Mouse (Mus musculus) urinary bladder, postnatal 36 days (tissue): Measurements from ENCODE around the gene Tmem200b.

Experiments used
- DNase-seq, 2 experiments: peaks; one replicate each; pipeline ENCODE4 v3.0.0; 2022; ENCODE audit warnings: low spot score in 2 of 2, mixed read lengths in 1 of 2

The Tmem200b gene

DNA sequence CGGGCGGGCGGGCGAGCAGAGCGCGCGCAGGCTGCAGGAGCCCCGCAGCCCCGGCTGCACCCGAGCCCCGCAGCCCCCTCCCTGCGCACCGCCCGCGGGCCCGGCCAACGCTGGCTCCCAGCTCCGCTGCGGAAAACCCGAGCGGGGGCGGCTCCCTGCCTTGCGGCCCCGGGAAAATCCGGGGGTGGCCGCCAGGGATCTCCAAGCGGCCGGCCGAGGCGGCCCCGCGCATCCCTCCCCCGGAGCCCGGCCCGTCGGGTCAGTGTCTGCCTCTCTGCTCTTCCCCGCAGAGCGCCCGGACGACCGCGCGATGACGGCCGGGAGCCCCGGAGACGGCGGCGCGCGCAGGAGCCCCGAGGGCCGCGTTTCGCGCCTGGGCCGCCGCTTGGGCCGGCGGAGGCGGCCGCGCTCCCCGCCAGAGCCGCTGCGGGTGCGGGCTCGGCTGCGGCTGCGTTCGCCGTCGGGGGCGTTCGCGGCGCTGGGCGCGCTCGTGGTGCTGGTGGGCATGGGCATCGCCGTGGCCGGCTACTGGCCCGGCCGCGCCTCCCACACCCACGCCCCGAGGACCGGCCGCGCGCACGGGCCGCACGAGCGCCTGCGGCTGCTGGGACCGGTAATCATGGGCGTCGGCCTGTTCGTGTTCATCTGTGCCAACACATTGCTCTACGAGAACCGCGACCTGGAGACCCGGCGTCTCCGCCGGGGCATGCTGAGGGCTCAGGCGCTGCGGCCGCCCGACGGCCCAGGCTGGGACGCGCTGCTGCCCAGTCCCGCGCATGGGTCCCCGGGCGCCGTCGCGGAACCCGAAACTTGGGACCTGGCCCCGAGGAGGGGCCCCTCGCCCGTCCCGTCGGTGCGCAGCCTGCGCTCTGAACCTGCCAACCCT is at the start of gene Tmem200b:
TSS of gene Tmem200b (plus strand) at position 311 of the 886 bp plus-strand sequence.
- no peak for DNase-seq

DNA sequence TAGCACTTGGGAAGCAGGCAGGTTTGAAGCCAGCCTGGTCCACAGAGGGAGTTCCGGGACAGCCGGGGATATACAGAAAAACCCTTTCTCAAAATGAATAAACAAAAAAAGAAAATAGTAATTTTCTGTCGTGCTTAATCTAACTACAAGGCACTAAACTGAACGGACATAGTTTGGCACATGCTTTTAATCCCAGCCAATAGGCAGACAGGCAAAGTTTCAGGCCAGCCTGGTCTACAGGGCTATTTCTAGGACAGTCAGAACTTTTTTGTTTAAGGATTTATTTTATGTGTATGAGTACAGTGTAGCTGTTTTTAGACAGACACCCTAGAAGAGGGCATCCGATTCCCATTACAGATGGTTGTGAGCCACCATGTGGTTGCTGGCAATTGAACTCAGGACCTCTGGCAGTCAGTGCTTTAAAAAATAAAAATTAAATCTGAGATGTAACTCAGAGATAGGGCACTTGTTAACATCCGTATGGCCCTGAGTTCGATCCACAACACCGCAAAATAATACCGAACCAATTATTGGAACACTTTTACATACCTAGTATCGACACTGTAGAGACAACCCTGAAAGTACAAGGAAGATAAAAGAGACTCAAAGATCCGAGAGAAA is 48.8 kb upstream of the Tmem200b start:
- no peak for DNase-seq

DNA sequence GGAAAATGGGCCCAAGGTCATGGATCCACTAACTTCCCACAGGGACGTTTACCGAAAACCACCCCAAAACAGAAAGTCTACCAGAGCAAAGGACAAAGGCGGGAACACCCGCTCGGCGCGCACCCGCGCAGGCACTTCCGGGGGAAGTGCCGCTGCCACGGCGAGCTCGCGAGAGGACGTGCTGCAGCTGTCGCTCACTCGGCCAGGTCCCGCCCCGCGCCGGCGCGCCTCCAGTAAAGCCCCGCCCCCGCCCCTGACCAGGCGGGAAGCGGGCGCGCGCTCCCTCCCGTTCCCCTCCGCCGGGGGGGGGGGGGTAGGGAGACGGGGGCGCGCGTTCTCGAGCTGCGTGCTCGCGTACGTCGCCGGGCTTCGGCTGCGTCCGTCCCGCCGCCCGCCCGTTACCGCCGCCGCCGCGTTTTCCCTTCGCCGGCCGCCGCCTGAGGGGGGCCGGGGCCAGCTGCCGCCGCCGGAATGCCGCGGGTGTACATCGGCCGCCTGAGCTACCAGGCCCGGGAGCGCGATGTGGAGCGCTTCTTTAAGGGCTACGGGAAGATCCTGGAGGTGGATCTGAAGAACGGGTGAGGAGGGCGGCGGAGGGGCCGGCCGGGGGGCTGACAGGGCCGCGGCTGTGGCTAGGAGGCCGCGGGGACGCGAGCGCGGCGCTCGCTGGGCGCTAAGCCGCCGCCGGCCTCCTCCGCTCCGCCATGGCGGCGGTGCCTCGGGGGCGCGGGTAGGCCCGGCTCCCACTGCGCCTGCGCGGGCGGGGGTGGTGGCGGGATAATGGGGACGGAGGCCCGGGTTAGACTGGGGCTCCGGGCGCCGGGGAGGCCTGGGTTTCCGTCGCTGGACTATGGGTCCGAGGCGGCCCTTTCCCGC is 48.0 kb upstream of the Tmem200b start, which contains the start of gene Srsf4:
TSS of gene Srsf4 (plus strand) at position 325 of the 876 bp plus-strand sequence.
- DNase-seq: peak; percentile 87 to 93

DNA sequence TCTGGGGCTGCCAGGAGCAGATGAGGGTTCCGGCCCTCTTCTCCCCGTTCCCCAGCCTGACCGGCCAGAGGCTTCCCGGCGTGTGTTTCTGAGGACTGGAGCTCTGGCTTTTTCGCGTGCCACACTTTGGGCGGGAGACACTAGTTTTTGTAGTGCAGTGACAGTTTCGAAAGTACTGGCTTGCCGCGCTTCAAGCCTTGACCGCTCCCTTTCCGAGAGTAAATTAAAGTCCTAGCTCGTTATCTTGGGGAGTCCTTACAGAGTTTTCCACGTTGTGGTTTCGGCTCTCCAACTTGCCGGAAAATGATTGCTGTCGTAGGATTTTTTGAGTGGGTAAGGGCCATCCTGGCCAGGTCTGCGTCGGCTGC is 47.4 kb upstream of the Tmem200b start:
- DNase-seq: no peak

DNA sequence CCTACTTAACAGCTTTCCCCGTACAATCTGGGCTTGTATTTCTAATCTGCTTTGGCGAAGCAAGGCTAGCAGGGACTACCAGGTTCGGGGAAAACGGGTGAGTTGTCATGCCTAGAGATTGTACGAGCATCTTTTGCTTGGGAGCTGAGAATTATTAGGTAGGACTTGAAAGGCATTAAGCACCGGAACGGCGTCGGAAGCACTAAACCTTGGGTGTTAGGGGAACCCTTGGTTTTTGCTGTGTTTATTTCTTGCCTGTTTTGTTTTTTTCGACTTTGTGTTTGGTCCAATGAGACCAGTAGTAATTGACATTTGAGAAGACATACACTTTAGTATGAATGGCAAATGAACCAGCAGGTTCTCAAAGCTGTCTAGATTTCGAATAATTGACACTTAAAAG is 47.0 kb upstream of the Tmem200b start:
- DNase-seq: no peak

DNA sequence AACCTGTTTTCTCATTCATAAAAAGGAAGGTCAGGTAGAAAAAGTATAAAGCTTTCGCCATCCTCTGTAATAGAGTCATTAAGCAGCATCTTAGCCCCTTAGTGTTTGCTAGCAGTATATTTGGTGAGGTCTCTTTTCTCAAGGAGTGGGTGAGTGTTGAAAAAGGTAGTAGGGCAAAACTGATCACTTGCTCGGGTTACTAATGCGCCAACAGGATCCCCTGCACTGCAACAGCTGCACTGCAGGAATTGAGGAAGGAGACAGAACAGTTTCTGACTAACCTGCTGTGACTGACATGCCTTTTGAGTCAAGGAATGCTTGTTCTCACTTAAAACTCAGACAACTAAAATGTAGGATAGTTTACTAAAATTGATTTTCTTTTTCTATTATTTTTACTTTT is 46.3 kb upstream of the Tmem200b start:
- no peak for DNase-seq

DNA sequence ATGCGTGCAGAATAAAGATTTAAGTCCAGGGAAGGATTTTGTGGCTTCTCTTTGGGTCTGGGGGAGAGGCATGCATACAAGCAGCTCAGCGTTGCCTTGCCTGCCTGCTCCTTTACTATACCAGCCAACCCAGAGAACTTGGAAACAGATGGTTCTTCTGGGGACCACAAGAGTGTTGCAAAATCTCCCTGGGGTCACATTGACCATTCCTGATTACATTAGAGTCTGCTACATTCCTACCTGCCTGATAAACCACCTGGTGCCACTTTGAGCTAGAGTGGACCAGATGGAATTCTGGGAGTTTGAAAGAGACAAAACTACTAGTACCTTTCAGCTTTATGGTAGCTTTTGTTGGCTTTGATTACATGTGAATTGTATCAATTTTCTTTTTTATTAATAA is 44.7 kb upstream of the Tmem200b start:
- DNase-seq: no peak

DNA sequence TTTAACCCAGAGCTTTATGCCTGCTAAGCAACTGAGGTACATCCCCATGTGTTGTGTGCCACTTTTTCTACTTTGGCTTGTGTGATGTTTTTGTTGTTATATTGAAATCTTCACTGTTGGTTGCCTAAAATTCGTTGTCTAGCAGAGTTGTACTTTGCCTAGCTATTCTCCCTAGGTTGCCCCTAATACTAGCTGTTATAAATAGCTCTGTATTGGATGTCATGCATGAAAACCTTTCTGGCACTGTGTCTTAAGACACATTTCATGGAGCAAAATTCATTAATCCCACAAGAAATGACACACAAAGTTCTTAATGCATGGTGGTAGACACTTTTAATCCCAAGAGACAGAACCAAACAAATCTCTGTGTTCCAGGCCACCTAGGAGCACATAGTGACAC is 41.9 kb upstream of the Tmem200b start:
- no peak for DNase-seq

DNA sequence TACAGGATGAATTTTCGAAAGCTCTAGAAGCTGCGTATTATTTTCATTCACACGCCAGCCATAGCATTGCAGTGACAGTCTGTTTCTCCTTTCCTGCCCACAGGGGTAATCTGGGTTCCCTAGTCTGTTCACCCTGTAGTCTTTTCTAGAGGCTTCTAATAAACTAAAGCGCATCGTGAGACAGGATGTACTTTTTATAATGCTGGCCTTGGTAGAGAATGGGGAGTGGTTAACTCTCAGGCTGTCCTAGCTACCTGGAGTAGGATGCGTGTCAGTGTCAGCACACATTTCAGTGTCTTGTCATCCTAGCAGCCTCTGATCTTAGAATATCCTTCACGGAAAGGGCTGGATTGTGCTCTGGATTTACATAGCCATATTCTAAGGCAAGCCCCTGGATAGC is 40.3 kb upstream of the Tmem200b start:
- no peak for DNase-seq

DNA sequence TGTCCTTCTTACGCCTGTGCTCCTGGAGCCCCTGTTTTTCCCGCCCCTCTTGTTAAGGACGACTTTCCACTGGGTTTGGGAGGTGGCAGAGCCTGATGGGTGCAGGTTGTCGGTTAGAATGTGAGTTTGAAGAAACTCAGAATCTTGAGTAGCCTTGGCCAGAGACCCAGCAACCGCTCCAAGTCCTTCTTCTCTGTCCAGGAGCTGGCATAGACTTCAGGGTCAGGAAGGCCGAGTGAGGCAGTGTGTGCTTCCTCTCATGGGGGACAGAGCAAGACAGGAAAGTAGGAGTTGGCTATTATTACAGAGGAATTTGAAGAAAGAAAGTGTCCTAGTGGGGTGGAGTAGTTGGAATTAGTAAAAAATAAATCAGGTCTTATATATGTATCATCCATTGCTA is 38.0 kb upstream of the Tmem200b start:
- no peak for DNase-seq

DNA sequence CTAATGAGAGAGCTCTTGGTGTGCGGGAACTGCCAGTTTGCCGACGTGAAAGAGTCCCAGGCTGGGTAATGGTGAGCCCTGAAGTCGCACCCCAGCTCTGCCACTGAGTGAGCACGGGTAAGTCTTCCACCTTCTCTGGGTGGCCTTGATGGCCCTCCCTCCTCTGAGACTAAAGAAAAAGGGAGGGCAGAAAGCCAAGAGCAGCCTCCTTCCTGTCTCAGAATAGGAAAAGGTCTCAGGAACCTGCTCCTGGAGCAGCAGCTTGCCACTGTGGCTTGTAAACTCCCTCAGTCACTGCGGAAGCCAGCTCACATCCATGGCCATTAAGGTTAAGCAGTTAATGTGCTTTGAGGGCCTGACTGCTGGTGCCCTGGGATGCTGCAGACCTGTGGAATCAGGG is 36.2 kb upstream of the Tmem200b start:
- no peak for DNase-seq

DNA sequence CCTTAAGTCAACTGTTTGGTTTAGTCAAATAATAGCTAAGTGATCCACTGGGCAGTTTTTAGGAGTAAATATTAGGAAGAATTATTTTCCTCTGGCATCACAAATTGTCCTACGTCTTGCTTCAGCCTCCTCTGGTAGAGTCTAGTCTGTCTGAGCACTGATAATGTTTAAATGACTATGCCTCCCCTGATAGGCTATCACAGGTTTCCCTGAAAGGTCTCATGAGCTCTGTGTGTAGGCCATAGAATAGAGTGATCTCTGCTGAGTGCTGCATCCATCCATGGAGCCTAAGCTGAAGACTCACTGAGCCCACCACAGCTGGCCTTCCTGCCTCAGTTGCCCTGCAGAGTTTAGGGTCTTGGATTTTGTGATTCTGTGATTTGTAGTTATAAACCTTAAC is 33.0 kb upstream of the Tmem200b start:
- no peak for DNase-seq

DNA sequence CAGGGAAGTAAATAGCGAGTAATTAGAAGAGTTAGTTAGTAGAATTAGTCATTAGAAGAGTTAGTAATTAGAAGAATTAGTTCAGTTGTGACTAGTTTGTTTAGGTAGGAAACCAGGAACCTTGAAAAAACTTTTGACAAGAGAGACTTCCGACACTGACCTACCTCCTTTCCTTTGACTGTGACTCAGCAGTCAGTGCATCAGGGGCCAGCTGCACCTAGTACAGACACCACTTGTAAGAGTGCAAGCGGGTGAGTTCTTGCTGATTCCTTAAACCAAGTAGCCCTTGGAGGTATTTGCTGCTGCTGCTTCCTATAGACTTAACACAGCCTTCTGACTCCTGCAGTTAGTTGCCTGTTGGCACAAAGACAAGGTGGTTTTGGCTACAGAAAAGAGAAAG is 30.9 kb upstream of the Tmem200b start:
- no peak for DNase-seq

DNA sequence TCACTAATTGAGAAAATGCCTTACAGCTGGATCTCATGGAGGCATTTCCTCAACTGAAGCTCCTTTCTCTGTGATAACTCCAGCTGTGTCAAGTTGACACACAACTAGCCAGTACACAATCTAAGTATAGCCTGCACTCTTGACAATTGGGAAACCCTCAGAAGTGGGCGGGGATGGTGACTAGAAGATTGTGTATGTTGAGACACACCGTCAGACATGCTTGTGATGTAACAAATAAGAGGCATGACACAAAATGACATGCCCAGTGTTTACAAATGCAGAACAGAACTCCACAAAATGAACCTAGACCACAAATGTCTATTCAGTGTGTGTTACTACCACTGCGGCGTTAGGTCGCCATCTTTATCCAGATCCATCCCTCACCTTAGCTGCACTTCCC is 24.5 kb upstream of the Tmem200b start:
- no peak for DNase-seq

DNA sequence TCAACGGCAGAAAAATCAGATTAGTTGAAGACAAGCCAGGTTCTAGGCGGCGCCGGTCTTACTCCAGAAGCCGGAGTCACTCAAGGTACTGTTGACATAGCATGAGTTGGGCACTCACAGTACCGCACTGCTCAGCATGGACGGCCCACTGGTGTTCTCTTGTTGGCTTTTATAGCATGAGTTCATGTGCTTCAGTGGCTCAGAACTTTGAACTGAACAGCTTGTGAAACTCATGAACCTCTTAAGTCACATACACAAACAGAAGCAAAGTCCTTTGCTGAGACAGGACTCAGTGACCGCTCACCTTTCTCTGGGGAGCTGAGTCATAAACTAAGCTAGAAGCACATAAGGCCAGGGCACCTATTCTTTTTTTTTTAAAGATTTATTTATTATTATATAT is 23.8 kb upstream of the Tmem200b start:
- DNase-seq: no peak

DNA sequence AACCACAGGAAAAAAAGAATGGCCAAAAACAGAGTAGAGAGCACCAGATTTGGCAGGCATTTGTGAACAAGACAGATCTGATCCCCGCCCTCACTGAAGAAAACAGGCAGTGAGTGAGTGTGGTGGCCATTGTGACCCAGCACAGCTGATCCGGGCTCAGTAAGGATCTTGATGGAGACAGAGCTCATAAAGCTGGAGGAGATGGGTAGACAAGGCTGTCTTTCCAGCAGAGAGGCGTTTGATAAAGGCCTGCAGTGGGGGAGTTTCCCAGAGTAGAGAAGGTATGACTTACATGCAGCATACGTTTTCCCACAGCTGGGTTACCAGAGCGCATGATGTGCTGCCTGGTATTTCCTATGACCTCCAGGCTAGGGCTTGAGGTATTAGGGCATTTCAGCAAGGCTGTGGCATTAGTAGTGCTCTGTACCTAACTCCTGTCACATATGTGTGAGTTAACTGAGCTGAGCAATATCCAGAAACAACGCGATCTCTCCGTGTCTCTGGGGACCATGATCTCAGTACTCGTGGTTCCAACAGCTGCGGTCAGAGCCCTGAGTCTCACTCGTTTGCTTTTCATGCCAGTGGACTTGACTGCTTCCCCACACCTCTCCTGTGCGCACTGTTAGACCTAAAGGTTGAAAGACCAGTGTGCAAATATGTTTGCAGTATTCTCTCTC is 22.9 kb upstream of the Tmem200b start:
- no peak for DNase-seq

DNA sequence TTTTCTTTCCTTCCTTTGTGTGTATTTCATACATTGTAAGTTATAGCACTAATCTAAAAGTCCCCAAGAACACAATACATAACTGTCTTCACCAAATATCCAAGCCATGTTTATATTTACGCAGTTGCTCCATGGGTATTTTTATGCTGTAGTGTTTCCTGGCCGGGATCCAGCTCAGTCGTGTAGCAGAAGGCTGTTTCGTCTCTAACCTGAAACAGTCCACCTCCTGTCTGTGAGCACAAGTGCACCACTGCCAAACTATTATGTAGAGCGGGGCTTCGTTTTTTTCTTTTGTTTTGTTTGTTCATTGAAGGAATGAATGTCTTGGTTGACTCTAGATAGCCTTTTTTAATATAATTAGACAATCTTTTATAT is 22.4 kb upstream of the Tmem200b start:
- no peak for DNase-seq

DNA sequence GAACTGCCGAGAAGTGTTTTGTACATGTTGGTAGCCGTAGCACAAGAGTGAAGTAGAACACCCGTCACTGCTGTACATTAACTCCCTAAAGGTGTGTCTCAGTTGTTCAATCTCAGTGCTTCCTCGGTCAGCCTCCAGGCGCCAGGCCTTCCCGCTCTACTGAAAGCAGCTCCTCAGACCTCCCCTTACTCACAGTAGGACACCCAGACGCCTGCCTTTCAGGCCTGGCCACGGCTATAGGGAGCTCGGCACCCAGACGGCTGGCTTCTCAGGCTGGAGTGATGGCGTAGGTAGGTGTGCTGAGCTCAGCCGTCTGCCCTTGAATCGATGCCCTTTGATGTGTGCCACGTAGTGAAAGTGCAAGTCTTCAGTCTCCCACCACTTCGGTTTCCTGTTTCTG is 20.5 kb upstream of the Tmem200b start:
- no peak for DNase-seq

DNA sequence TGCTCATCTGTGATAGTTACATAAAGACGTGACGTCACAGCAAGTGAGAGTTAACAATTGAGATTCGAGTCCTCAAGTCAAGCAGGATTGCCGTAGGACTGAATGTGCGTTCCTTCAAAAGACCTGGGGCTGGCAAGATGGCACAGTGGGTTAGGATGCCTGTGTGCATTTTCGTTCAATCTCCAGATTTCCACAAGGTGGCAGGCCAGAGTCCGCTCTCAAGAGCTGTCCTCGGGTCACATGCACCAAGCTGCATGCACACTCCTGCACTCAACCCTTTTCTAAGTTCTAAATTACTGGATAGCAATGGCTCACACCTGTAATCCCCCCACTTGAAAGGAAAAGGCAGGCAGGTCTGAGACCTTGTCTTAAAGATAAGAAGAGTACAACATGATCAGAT is 17.1 kb upstream of the Tmem200b start:
- DNase-seq: no peak

DNA sequence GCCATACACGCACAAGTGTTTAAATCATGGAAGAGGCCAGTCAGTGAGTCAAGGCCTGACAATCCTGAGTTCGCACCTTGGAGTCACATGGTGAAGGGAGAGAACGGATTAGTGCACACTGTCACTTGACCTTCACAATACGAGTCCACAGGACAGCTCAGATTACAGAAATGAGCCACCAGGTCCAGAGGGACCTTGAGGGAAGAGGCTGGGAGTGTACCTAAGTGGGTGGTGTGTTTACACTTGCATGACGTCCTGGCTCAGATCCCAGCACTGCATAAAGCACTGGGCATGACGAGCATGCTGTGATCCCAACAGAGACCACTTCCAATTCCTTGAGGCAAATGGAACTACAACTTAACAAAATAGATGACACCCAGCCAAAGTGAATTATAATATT is 15.1 kb upstream of the Tmem200b start:
- no peak for DNase-seq

DNA sequence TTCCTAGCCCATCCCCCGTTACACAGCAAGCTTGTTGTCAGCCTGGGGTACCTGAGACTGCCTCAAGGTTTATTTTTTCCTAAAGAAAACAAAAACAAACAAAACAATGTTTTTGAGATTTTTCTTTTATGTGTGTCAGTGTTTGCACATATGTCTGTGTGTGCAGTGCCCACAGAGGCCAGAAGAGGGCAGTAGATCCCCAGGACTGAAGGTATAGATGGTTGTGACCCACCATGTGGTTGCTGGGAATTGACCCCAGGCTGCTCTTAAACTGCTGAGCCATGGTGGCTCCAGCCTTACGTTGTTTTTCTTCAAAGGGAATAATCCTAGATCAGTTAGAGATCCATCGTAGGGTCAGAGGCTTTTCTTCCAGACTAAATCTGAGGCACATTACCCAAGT is 13.7 kb upstream of the Tmem200b start:
- no peak for DNase-seq
